Mouse (Mus musculus) G1E (cell line): ENCODE results near the gene Pea15a.

ENCODE experiments used
- CTCF ChIP-seq: IDR thresholded peaks from 2 replicates; pipeline ENCODE4 v1.5.1; 2012; ENCODE audit warnings: low read depth, low read length, inconsistent platforms, mixed read lengths
- GATA1 ChIP-seq: IDR thresholded peaks from 2 replicates; pipeline ENCODE4 v1.6.1; 2012; ENCODE audit warnings: borderline replicate concordance, low read length, inconsistent platforms, mixed read lengths
- TAL1 ChIP-seq: conservative IDR thresholded peaks from 2 replicates; pipeline ENCODE4 v1.6.1; 2012; ENCODE audit warnings: low read depth, low read length, inconsistent platforms, mixed read lengths

DNA sequence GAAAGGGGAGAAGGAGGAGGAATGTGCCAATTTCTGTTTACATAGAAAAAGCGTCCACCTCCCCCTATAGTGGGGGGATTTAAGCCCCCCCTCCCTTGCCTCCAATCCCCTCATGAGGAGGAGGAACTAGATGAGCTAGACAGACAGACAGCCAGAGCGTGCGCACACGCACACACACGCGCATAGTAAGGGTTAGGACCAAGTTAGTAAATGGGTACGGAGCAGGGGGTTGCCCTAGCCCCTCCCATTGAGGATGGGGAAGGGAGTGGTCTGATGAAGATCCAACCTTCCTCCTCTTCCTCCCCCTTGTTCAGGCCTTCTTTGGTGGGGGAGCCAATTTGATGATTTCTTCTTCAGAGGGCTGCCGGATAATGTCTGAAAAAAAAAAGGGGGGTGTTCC, 8.3 kb downstream of the Pea15a start:
- no peak for TF ChIP-seq CTCF
- TF ChIP-seq TAL1, result no peak
- no peak for TF ChIP-seq GATA1
